Mouse (Mus musculus) frontal cortex, adult (tissue): ENCODE data around the gene Coq4.

ENCODE experiments used
- ATAC-seq: cut with Nextera tagmentation; 2 replicates; pipeline ENCODE4 v1.9.2; 2017; ENCODE audit warnings: mild to moderate bottlenecking, moderate library complexity, mixed read lengths; ENCODE audit not compliant: low TSS enrichment

Coq4 gene

GRCm38 (mm10) chr2:29792772-29793487 is 5.6 kb downstream of the Coq4 start:
- ATAC-seq: no peak

GRCm38 (mm10) chr2:29802075-29802826 is 15.0 kb downstream of the Coq4 start, which contains the start of gene Slc27a4:
Gene Slc27a4, plus strand, starts transcription at chr2:29802634.
- peak; percentile 96 for ATAC-seq

- ATAC-seq: peak; percentile 51
These were observed 15.5 kb downstream of the Coq4 start for GRCm38 (mm10) chr2:29802827-29803201.

GRCm38 (mm10) chr2:29803400-29803831 is 16.1 kb downstream of the Coq4 start:
- no peak for ATAC-seq

GRCm38 (mm10) chr2:29815678-29816371 is 28.5 kb downstream of the Coq4 start:
- no peak for ATAC-seq

GRCm38 (mm10) chr2:29817426-29818232 is 30.3 kb downstream of the Coq4 start:
- ATAC-seq: peak; percentile 69

- no peak for ATAC-seq
These were observed 32.1 kb downstream of the Coq4 start for GRCm38 (mm10) chr2:29819363-29819762.

- peak; percentile 78 for ATAC-seq
These were observed 32.9 kb downstream of the Coq4 start, which contains the start of gene Urm1 for GRCm38 (mm10) chr2:29820025-29820817. Gene Urm1, plus strand, starts transcription at chr2:29820075.

GRCm38 (mm10) chr2:29826318-29826925 is 39.1 kb downstream of the Coq4 start:
- peak; percentile 11 for ATAC-seq

- ATAC-seq: peak; percentile 97
These were observed 39.8 kb downstream of the Coq4 start for GRCm38 (mm10) chr2:29826926-29827708.

- no peak for ATAC-seq
These were observed 40.4 kb downstream of the Coq4 start for GRCm38 (mm10) chr2:29827709-29828024.

- no peak for ATAC-seq
These were observed 43.8 kb downstream of the Coq4 start for GRCm38 (mm10) chr2:29831106-29831505.

- ATAC-seq: no peak
These were observed 46.5 kb downstream of the Coq4 start for GRCm38 (mm10) chr2:29833796-29834195.

GRCm38 (mm10) chr2:29835391-29835899 is 48.2 kb downstream of the Coq4 start:
- 0 out of 2 replicates have a peak, but pooled peaks have one; percentile 24 for ATAC-seq

GRCm38 (mm10) chr2:29839460-29839859 is 52.2 kb downstream of the Coq4 start:
- ATAC-seq: no peak

- peak; percentile 45 for ATAC-seq
These were observed 56.2 kb downstream of the Coq4 start for GRCm38 (mm10) chr2:29843231-29844105.

- peak; percentile 11; the same call in 1 of the 2 replicates for ATAC-seq
These were observed 56.8 kb downstream of the Coq4 start for GRCm38 (mm10) chr2:29844115-29844514.

- no peak for ATAC-seq
These were observed 57.4 kb downstream of the Coq4 start for GRCm38 (mm10) chr2:29844661-29845060.
